Mouse (Mus musculus) adrenal gland, postnatal 4 days (tissue): ENCODE measurements around the gene Gm3558. TPM values are rescaled to one million over a fixed set of nuclear protein-coding genes. Genes with fewer than 3 reads are reported as not detected.
"Not testable (repeated sequence)": the region's sequence is repeated elsewhere in the genome, so short reads cannot be mapped to it uniquely, and the experiment has no call there.

Source experiments
- DNase-seq, 2 experiments: peaks; one replicate each; pipeline ENCODE4 v3.0.0; 2021 to 2022; ENCODE audit warnings: low spot score in 2 of 2, mixed read lengths in 2 of 2
- long read RNA-seq, 2 experiments: library from polyadenylated mRNA; stranded (forward); transcript quantifications; one replicate each; pipeline ENCODE4 v2.0.0; 2021
- total RNA-seq, 2 experiments: library from RNA; stranded (reverse); gene quantifications; 2 replicates each; pipeline ENCODE4 v1.2.3; 2021

Gene Gm3558
- total RNA-seq: 1 to 10 TPM; 1.3 to 2.0 TPM
- long read RNA-seq, experiment 1, partial matches to known transcripts: 0 of 2 reads
- long read RNA-seq, experiment 1, other reads (novel, unspliced or antisense): 2 of 2 reads
- long read RNA-seq, experiment 2, partial matches to known transcripts: 0 of 5 reads
- long read RNA-seq, experiment 2, other reads (novel, unspliced or antisense): 5 of 5 reads

DNA sequence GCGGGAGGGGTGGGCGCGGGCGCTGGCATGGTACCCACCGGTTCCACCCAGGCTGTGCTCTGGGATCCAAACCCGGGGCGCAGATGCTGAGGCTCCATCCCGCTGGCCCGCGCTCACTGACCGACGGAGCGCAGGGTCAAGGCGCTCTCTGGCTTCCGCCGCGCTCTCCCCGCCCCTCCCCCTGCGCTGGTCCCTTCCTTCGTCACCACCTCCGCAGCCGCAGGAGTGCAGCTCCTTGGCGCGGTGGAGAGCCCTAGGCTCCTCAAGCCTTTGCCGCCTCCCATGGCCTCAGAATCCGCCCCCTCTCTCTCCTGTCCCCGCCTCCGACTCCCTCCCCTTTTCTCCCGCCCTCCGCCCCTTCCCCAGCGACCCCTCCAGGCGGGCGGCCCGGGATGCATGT, at the start of gene Gm3558:
Gene Gm3558 (minus strand): TSS at position 185 of the 400 bp plus-strand sequence.
- not testable (repeated sequence) for DNase-seq

GRCm38 (mm10) chr14:7595492-7595891, 27.1 kb upstream of the Gm3558 start, which contains the start of gene Gm10338:
Gene Gm10338 (minus strand): TSS chr14:7595592.
- not testable (repeated sequence) for DNase-seq

GRCm38 (mm10) chr14:7567890-7568289, 476 bp downstream of the Gm3558 start:
- not testable (repeated sequence) for DNase-seq

- DNase-seq: not testable (repeated sequence)
These were observed 1.1 kb downstream of the Gm3558 start for GRCm38 (mm10) chr14:7567266-7567665.

Other genes with a start within 250 kb of the Gm3558 start
- not detected for gene Gm5797, start 236.2 kb downstream of the Gm3558 start, total RNA-seq
- gene Gm8374, start 203.4 kb downstream of the Gm3558 start, total RNA-seq: not detected
- not detected for gene Gm3755, start 117.6 kb downstream of the Gm3558 start, total RNA-seq
- not detected for gene Gm3752, start 84.8 kb downstream of the Gm3558 start, total RNA-seq
- gene Gm10338, start 27.0 kb upstream of the Gm3558 start, total RNA-seq: not detected
- 1 to 10 TPM in 1 of 2 experiments, not detected in 1; 1.1 TPM for gene Gm10128, start 75.4 kb upstream of the Gm3558 start, total RNA-seq
- gene Gm26661, start 223.0 kb upstream of the Gm3558 start, total RNA-seq: not detected
- gene Flnb, start 249.4 kb upstream of the Gm3558 start, total RNA-seq: 10 to 100 TPM; 54.7 to 54.8 TPM